Mouse (Mus musculus) thymus, postnatal 25 days (tissue): ENCODE data around the gene Nkain4.

ENCODE experiments used
- DNase-seq: peaks from one replicate; pipeline ENCODE4 v3.0.0; 2022

The Nkain4 gene

DNA sequence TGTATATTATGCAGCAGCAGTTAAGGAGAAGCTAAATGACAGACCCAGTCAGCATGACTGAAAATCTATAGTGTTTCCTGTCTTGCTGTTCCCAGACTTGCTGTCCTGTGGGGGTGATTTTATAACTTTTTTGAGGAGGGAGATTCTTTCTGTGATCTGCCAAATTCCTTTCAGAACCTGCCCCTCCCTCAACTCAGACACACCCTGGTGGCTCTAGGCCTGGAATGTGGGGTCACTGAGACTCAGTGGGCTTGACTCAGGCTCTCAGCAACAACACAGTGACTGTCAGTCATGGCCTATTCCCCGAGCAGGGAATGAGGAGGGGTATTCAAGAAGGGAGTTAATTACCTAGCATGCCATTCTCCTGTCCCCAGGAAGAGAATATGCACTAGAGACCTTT, 4.6 kb downstream of the Nkain4 start:
- DNase-seq: no peak

DNA sequence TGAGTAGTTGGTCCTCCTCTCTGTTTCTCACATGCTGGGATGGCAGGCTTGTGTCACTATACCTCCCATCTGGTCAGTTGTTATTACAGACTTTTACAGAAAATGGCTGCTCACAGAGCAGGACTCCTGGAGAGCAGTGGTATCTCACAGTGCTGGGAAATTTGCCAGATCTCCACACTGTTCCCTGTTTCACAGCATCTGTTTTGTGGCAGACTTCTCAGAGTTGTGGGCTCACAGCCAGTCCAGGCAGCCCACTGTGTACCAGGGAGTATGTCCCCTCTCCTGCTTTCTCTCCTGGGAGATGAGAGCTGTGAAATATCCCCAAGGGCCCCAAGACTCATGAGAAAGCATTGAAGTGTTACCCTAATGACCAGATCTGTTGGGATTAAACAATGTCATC, 12.6 kb downstream of the Nkain4 start:
- DNase-seq: no peak

DNA sequence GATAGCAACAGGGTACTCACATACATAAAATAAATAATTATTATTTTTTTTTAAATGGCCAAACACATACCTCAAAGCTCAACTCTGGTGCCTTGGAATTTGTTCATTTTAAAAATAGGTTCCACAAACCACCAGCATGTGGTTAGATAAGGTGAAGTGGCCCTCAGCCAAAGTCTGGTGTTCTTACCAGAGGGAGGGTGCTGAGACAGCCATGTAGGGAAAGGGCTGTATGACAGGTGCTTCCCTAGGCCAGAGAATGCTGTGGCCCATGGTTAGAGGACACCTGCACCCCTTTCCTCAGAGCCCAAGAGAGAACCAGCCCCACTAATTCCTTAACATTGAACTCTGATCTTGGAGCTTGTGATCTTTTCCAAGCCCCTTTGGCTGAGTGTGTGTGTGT, 14.3 kb downstream of the Nkain4 start:
- DNase-seq: no peak

DNA sequence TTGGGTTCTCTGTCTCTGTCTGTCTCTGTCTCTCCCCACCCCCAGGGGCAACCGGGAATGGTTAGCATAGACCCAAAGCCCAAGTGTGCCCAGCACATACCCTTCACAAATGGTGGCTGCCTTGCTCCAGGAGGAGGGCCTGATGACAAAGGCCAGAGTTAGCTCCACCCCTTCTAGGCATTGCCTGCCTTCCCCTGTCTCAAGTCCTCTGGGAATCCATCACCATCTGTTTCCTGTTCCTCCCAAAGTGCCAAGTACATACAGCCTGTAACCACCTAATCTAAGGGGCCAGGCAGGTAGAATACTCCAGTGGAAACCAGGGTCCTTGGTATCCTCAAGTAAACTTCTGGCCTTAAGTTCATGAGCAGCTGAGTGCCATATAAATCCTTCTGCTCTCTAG, 22.1 kb downstream of the Nkain4 start:
- DNase-seq: no peak

DNA sequence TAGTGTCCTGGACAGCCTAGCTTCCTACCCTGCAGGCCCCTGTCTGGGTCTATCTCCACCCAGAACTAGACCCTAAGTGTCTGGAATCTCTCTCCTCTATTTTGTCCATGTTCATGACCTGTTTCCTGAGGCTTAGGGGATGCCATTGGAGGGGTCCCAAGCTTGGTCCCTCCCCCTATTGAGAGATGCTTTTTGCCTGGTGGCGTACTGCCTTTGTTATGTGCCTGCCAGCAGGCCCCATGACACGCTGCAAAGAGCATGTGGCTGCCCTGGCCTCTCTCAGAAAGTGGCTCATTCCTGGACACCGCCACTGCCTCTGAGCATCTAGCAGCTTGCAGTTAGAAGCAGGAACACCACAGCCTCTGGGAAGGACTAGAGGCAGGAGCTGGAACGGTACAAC, 25.8 kb downstream of the Nkain4 start, which contains the start of gene Birc7:
Birc7 (plus strand) TSS at position 301 of the 400 bp plus-strand sequence.
- no peak for DNase-seq

DNA sequence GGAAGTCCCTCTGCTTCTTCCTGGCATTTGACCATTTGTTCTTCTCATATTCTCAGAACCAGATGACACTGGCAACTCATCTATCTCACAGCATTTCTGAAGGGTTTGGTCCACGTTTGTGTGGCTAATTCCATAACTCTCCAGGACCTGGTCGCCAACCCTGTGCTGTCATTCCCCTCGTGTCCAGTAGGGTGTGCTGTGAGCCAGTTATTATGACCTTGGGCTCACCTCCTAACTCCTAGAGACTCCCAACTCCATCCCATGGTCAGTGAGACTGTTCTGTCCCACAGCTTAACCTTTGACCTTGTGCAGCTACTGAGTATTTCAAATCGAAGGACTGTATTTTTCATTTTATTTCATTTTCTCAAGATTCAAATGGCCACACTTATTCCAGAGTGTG, 29.3 kb downstream of the Nkain4 start:
- DNase-seq: peak; percentile 54

DNA sequence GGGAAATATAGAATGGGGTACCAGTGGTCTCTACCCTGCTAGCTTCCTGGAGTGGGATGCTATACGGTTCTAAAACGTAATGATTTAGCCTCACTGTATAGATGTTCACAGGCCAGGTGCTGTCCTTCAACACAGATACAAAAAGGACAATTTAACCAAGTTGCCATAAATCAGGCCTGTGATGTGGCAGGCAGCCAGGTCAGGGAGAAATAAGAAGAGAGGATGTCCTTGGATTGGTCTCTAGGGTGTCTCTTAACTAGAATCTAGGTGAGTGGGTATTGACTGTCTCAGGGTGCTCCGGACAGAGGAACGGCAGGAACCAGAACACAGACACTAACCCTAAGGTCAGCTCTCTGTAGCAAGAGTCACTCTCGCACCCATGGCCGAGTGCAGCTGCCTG, 31.8 kb downstream of the Nkain4 start:
- no peak for DNase-seq

DNA sequence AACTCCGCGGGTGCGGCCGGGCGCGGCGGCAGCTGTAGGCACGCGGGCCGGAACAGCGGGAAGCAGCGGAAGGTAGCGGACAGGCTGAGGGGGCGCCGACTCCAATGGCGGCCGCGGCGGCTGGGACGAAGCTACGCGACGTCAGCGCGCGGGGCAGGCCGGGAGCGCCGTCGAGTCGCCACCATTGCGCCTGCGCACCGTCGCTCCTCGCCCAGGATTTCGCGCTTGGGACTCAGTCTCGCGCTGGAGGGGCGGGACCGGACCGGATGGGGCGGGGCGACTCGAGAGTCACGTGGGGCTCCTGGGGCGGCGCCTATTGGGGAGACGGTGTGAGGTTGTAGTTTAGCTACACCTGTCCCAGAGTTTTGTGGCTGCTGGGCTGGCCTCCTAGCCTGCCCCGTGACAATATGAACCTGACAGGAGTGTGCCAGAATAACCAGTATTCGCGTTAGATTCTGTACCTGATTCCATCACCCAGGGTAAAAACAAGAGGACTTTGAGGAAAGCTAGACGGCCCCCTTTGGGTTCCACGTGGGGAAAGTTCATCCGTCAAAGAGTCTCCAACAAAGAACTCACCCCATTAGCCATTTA, 33.6 kb downstream of the Nkain4 start, which contains the start of gene Ythdf1:
Ythdf1 (minus strand) TSS at position 140 of the 591 bp plus-strand sequence.
- DNase-seq: peak; percentile 100

DNA sequence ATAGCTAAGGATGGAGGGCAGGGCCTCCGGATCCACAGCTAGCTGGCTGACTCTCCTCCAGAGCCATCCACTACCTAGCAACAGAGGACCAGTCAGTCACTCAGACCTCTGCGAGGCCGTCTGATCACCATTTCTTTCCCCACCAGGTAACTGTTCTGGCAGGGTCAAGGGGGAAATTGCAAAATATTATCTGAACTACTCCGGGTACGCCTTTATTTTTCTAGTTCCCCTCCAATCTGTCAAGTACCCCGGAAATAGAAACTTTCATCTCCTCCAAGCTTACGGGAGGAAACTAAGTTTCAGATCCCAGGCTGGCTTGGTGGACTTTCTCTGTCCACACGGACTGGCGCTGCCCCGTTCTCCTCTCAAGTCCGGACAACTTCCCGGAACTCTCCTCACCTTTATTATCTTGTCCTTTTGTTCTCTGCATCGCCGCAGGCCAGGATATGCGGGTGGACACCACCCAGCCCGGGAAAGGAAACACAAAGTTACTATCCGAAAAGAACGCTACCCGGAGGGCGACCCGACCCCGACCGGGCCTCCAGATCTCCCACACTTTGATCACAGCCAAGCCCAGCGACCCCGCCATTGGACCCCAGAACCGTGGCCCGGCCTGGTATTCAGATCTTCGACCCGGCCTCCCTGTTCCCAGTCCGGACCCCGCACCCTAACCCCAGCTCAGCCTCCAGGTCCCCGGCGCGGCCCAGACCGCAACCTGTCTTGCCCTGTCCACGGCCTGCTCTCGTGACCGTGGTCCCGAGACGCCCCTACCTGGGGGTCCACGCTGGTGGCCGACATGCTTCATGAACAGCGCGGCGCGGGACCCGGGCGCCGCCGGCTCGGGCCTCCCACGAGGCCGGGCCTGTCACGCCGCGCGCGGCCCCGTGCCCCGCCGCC, 34.3 kb downstream of the Nkain4 start:
- DNase-seq: peak; percentile 7

DNA sequence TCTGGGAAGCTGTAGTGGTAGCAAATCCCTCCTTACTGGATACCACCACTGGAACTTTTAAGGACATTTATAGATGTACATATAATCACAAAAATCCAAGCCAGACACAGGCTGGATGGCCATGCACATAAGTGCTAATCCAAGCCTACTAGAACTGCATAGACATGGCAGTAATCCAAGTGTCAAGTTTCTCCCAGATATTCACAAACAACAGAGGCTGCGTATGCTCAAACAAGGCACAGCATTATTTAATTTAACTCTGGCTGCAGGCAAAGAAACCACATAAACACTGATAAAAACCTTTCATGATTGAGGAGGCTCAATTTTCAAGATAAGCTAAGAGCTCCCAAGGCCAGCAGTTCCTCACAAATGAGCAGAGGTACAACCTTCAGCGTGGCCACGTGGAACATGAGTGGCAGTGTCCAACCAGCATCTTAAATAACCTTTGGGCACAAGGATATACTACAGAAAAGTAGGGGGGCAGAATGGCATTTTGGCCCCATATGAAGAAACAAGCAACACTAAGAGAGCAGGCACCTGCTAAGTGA, 38.5 kb downstream of the Nkain4 start:
- no peak for DNase-seq

DNA sequence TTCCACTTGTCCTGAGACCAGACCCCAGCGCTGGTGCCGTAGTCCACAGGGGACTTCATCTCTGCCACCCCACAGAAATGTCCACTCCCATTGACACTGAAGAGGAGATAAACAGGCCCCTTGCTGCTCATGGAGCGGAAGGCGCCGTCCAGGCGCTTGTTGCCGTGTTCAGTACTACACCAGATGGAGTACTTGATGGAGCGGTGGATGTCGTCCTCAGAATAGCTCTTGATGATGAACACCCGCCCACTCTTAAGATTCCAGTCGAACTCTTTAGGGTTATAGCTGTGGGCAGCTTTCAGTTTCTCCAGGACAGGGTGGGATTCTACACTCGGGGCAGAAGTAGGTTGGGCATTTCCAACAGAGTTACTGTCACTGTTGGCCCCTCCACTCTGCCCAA, 43.6 kb downstream of the Nkain4 start:
- DNase-seq: no peak

DNA sequence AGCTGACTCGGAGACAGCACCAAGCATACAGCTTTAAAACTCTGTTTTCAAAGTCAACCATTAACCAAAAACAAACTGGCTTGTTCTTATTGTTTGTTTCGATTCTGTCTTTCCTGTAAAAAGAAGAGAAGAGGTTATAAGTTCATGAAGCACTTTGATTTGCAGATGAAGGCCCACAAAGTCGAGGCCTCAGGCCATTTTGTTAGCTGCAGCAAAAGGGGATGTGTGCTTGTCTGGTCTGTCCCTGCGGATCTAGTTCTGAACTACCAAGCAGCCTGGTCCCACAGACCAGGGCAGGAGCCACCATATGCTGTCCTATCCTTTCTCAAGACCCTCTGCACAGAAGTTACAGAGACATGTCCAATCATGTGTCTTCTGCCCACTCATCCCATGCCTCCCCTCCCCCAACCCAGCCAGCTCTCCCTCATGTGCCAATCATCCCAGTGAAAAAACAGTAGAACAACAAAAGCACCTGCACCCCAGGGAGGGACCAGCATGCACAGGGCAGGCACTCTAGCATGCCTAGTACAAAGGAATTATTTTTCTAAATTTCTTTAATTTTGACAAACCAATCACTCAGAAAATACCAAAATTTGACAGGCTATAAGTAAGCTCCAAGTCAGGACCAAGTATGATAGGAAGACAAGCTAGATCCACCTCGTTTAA, 48.8 kb downstream of the Nkain4 start:
- no peak for DNase-seq

DNA sequence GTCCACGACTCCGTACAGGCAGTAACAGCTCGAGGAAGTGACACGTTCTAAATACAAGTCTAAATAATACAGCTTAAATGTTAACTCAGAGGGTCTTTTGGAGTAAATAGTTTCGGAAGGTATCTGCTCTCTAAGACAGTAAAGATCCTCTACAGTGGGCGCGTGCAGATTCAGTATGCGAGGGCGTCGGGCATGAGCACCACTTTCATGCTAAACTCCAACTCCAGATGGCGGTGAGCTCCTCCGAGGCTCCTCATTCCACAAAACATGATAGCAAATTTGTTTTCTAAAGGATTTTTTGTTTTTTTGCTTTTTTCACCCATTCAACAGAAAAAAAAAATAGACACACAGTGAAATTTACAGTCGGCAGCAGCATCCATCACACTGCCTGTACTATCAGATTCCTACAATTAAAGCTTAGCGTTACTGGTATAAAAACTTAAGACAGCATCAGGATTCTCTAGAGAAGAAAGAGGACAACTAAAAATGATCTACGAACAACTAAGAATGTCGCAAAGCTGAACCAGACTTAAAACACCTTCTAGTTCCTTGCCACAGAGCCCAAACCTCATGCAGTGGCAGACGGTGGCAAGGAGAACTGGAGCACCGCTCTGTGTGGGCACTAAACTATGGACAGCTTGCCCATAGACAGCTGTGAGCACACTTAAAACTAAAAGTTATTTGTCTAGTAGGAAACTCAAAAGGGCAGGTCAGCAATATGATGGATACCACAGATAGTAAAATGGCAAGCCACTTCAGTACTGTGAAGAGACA, 49.9 kb downstream of the Nkain4 start:
- no peak for DNase-seq

DNA sequence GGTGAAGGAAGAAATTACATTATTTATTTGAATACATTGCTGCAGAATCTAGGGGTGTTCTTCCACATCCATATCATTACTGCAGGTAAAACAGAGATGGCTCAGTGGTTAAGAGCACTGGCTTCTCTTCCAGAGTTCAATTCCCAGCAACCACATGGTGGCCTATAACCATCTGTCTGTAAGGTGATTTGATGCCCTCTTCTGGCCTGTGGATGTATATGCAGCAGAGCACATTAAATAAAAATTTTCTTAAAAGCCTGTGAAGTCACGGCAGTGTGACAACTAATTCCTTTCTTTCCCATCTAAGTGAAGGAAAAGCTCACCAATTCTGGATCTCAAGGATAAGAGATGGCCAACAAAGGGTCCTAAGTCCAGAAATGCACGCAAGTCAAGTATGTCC, 52.4 kb downstream of the Nkain4 start:
- no peak for DNase-seq

DNA sequence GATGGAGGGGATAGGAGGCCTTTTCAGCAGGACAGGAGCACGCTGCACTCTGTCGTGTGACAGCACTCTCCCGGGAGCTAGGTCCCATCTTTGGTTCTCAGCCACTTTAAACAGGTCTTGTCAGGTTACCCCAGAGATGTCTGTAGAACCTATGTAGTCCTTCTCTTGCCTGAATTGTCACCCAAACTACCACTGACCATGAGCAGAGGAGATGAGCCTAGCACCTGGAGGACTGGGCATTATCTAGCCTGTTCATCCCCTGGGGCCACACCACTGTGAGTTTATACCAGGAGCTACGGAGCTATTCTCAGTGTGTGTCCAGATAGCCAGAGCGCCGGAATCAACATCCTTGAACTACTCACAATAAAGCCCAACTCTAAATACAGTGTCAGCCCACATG, 56.6 kb downstream of the Nkain4 start:
- no peak for DNase-seq

DNA sequence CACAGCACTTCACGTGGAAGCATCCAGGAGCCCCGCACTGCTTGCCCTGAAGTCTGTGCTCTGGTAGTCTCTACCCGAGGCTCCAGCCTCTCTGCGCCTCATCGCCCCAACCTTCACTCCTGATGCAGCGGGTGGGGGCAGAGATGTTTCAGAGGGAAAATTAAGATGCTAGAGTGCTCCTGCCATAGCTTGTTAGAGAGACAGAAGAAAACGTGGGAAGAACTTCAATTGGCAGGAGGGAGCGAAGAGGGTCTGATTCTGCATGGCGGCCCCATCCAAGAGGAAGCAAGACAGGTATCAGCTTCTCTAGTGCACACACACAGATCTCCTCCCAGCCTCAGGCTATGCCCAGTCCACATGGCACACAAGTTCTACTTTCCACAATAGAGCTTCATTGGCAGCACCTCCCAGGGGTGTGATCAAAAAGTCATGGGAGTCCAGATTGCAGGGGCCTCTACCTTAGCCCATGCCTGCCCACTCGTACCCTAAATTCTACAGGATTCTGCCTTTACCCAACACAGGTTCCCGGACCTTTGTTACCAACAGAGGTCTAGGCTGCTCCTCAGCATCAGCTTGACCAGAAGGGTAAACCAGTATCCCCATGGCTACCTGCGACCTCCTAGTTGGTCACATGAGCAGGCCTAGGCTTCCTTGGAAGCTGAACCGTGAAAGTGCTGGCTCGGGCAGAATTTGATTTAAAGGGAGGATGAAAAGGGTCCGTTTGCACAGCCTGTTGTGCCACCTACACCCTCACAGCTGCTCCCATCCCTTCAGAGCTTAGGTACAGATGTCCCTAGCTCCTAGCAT, 57.5 kb downstream of the Nkain4 start:
- DNase-seq: no peak

DNA sequence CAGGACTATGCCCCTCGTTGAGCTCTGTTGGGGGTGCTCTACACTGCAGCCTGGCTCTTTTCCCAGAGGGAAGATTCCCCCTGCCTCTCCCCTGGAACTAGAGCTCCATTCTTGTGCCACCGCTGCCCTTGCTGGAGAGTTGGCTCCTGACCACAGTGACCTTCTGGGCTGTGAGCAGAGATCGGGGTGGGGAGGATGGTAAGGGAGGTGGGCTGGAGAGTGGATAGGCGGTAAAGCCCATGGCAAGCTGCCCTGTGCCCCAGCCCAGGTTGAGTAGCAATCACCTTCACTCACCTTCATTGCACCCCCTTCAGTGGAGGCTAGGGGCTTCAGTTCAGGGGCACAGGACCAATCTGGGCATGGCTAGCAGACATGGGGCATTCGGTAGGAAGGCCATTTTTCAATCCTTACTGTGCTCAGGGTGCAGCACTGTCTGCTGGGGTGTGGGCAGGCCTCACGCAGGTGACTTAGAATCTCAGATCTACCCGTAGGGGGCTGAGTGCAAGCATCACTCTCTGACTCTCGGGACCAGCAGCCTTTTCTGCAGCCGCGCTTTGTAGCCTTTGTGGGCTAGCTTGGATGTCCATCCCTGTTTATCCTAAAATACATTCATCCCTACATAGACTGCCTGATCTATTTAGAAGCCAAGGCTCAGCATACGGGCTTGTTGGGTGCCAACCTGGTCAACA, 58.5 kb downstream of the Nkain4 start:
- no peak for DNase-seq

DNA sequence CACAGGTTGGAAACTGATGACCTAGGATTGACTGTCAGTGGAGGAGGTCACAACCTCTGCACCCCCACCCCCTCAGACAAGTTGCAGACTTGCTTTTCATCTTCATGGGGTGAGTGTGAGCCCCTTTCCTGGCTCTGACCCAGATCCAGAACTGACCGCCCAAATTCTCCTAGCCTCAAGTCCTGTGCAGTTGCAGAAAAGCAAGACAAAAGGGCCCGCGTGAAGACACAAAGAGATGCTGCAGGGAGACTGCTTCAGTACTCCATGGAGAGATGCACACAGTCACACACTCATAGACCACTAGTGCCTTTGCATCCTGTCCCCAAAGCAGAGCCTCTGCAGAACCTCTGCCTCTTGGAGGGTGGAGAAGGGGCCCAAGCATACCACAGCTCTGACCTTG, 59.2 kb downstream of the Nkain4 start:
- no peak for DNase-seq

DNA sequence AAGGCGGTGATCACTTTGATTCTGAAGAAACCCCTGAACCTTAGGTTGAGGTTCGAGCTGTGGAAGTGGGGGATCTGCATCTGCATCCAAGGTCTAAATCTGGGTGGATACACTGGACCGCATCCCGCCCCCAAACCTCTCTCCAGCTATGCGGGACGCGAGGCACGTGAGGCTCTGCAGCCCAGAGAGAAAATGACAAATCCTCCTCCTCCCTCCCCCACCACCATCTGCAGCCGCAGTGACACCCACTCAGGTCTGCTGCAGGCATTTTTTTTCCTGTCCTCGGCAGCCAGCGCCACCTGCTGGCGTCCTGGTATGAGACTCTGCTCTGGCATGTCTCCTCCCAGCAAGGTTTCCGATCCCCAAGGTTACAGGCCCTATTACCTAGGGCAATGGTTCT, 59.8 kb downstream of the Nkain4 start:
- DNase-seq: peak; percentile 80

DNA sequence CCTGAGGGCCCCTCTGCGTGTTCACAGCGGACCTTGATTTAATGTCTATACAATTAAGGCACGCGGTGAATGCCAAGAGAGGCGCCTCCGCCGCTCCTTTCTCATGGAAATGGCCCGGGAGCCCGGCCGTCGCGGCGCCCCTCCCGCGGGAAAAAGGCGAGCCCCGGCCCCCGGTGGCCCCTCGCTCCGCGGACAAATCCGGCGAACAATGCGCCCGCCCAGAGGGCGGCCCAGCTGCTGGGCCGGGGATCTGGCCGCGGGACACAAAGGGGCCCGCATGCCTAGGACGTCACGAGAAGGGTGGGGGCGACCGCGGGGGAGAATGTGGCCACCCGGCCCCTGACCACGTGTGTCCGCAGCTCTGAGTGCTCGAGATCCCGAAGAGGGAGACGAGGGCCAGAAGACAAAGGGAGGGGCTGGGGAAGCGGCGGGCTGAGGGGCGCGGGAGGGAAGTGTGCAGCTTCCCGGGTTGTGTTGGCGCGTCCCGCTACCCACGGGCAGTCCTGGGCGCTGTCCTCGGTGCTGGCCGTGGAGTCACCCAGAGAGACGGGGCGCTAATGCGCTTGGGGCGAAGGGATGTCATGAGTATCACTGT, 60.4 kb downstream of the Nkain4 start:
- DNase-seq: peak; percentile 43

DNA sequence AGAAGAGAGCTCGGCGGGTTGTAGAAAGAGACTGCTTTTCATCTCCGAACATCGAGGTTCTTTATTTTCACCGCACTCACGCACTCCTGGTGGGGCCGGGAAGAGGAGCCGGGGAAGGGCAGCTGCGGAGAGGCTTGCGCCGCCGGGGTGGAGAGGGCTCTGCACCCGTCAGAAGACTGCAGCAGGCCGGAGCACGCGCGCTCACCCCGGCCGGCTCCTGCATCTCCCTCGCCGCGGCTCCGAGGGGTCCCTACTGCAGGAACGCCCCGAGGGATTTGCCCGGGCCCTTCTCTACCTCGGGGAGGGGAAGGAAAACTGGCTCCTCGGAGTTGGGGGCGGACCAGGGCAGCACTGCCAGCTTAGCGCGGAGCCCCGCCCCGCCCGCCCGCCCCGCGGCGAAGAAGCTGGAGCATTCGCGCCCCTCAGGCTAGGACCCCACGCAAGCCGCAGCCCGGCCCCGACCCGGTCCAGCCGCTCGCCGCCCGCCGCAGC, 60.9 kb downstream of the Nkain4 start:
- no peak for DNase-seq
